Comparison of ENCODE assay signal across 1 mouse cellular context in the genomic region with DNA sequence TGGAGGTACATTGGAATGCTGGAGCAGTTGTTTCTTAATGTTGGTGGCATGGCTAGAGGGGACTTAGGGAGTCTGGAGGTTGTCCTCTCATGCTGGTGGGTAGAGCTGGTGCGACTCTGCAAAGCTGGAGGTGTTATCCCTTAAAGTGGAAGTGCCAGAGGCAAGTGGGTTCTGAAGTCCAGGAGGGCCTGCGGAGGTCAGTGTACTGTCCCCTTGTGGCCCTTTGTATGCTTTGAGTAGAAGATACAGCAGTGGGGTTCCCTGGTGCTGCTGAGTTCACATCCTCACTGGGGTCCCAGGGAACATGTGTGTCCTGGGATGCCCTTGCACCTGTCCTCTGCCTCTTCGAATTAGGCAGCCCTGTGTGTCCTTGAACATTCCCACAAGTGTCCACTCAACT.
TF ChIP-seq lines count a peak whose summit lies in the region.

No protein-coding gene starts in this region.

TF ChIP-seq in MEL, 35 proteins besides CTCF, POLR2A, EP300 and RAD21:
- TF ChIP-seq SIN3A (IDR thresholded peaks at IDR 0.05; ENCODE audit: low read length) (no peak), RCOR1 (IDR thresholded peaks at IDR 0.05; ENCODE audit: low read depth, low read length) (no peak), TCF12 (IDR thresholded peaks at IDR 0.05; ENCODE audit: low read depth, low read length) (no peak), JUND (IDR thresholded peaks at IDR 0.05; ENCODE audit: low read depth, low read length) (no peak), MAX (IDR thresholded peaks at IDR 0.05; ENCODE audit: low read length) (no peak), E2F4 (IDR thresholded peaks at IDR 0.05; ENCODE audit: borderline replicate concordance, low read depth, low read length) (no peak), MAZ (IDR thresholded peaks at IDR 0.05; ENCODE audit: low read depth, low read length) (no peak), TAL1 (IDR thresholded peaks at IDR 0.05; ENCODE audit: low read length) (no peak), USF2 (IDR thresholded peaks at IDR 0.05; ENCODE audit: borderline replicate concordance in 1 of 2, insufficient read depth in 1 of 2, low read depth in 1 of 2, low read length in 2 of 2) (no peak), UBTF (IDR thresholded peaks at IDR 0.05; ENCODE audit: borderline replicate concordance, insufficient read depth, low read depth, low read length) (no peak), MYC (IDR thresholded peaks at IDR 0.05; ENCODE audit: low read depth, low read length) (no peak)
